Mouse (Mus musculus) hindbrain, postnatal 0 days (tissue): ENCODE measurements around the gene Tmco4. TPM values are rescaled to one million over a fixed set of nuclear protein-coding genes. Genes with fewer than 3 reads are reported as not detected.
"Not testable (repeated sequence)": the region's sequence is repeated elsewhere in the genome, so short reads cannot be mapped to it uniquely, and the experiment has no call there.

Experiments
- ATAC-seq: fragments of 200-750 bp; cut with Nextera tagmentation; 2 replicates; pipeline ENCODE4 v1.8.0; 2017; ENCODE audit warnings: mild to moderate bottlenecking, moderate TSS enrichment, moderate library complexity
- DNase-seq: peaks from one replicate; pipeline ENCODE4 v3.0.0-alpha.2; 2015; ENCODE audit warnings: low spot score
- H3K27ac ChIP-seq: fragments of 300-500 bp; sonication (generic); 2 replicates; pipeline ENCODE4 v1.5.1; 2014; ENCODE audit warnings: mild to moderate bottlenecking
- H3K27me3 ChIP-seq: fragments of 300-500 bp; sonication (generic); 2 replicates; pipeline ENCODE4 v1.6.1; 2014; ENCODE audit warnings: low read length, mixed read lengths; ENCODE audit not compliant: insufficient read depth
- H3K36me3 ChIP-seq: fragments of 300-500 bp; sonication (generic); 2 replicates; pipeline ENCODE4 v1.6.1; 2014; ENCODE audit warnings: low read length, mixed read lengths; ENCODE audit not compliant: insufficient read depth
- H3K4me1 ChIP-seq: fragments of 300-500 bp; sonication (generic); 2 replicates; pipeline ENCODE4 v1.6.1; 2014; ENCODE audit warnings: antibody characterized with exemption, low read length, mixed read lengths; ENCODE audit not compliant: insufficient read depth
- H3K4me2 ChIP-seq: fragments of 300-500 bp; sonication (generic); 2 replicates; pipeline ENCODE4 v1.6.1; 2014; ENCODE audit warnings: low read depth, mild to moderate bottlenecking, low read length, moderate library complexity, mixed read lengths
- H3K4me3 ChIP-seq: fragments of 300-500 bp; sonication (generic); 2 replicates; pipeline ENCODE4 v1.5.1; 2014; ENCODE audit warnings: low read length
- H3K9ac ChIP-seq: fragments of 300-500 bp; sonication (generic); replicated peaks from 2 replicates; pipeline ENCODE4 v1.6.1; 2014; ENCODE audit warnings: mild to moderate bottlenecking, low read length, moderate library complexity, mixed read lengths
- H3K9me3 ChIP-seq: fragments of 300-500 bp; sonication (generic); 2 replicates; pipeline ENCODE4 v1.6.1; 2016; ENCODE audit warnings: low read length, mixed read lengths
- CTCF ChIP-seq: IDR thresholded peaks from 2 replicates; pipeline ENCODE4 v1.5.1; 2016; ENCODE audit warnings: antibody characterized with exemption, control low read depth, low read depth
- WGBS: fragments of 180-500 bp; shearing (Covaris S2); extraction: QIAGEN DNeasy Blood & Tissue Kit; methylation state at CpG from one replicate; pipeline ENCODE4 v1.1.7; 2014; 5-methylcytosine and 5-hydroxymethylcytosine counted together
- polyA plus RNA-seq: library from polyadenylated mRNA; unstranded; fragments of >200 nt; fragmentation: Nextera tagmentation; extraction: Ambion mirVana; gene quantifications from 2 replicates; pipeline ENCODE4 v1.2.1, GENCODE M21; 2015
- total RNA-seq: library from RNA; depleted of rRNA; stranded (reverse); fragments of >200 nt; gene quantifications from 2 replicates; pipeline ENCODE4 v1.2.3, GENCODE M21; 2014

The Tmco4 gene
- total and polyA plus RNA-seq, 2 experiments from 2014 or later, result 2.0 to 2.8 TPM

- H3K27ac ChIP-seq, result peak overlapping the region; percentile 56; the same call in 1 of the 2 replicates
- 20% methylated on average over 20 of the region's 20 CpGs for WGBS
- H3K9ac ChIP-seq, result peak overlapping the region; percentile 56; the same call in 1 of the 2 replicates
- peak overlapping the region; percentile 40 for H3K4me3 ChIP-seq
- TF ChIP-seq CTCF, result peak; percentile 43; the same call in 1 of the 2 replicates
- ATAC-seq, result 0 out of 2 replicates have a peak, but pooled peaks have one; percentile 55
- no peaks in the 10 kb centered on the region for H3K36me3 ChIP-seq
- H3K27me3 ChIP-seq, result no peaks in the 10 kb centered on the region
- peak; percentile 60 for DNase-seq
- H3K9me3 ChIP-seq, result no peaks in the 10 kb centered on the region
- H3K4me2 ChIP-seq, result peak overlapping the region; percentile 81
- peaks cover 14% of the 10 kb centered on the region for H3K4me1 ChIP-seq
Observed at GRCm38 (mm10) chr4:138972139-138972826, 405 bp upstream of the Tmco4 start.

GRCm38 (mm10) chr4:138973719-138974115 lies 1.0 kb downstream of the Tmco4 start:
- H3K4me2 ChIP-seq, result peak overlapping the region; percentile 81
- ATAC-seq (0 out of 2 replicates have a peak, but pooled peaks have one; percentile 5), DNase-seq (no peak)
- H3K4me3 ChIP-seq, result no peak overlapping the region
- no peak overlapping the region for H3K27ac ChIP-seq
- WGBS, result 70% methylated on average over 3 of the region's 3 CpGs
- H3K9me3 ChIP-seq, result no peaks in the 10 kb centered on the region
- no peak overlapping the region; the same call in 1 of the 2 replicates for H3K9ac ChIP-seq
- H3K4me1 ChIP-seq, result peaks cover 14% of the 10 kb centered on the region
- no peak for TF ChIP-seq CTCF
- no peaks in the 10 kb centered on the region for H3K36me3 ChIP-seq
- no peaks in the 10 kb centered on the region for H3K27me3 ChIP-seq

GRCm38 (mm10) chr4:138974540-138974939 lies 1.9 kb downstream of the Tmco4 start:
- not testable (repeated sequence) for H3K27ac ChIP-seq, H3K4me3 ChIP-seq, H3K9ac ChIP-seq, H3K4me2 ChIP-seq, ATAC-seq, H3K27me3 ChIP-seq, DNase-seq, H3K36me3 ChIP-seq, H3K9me3 ChIP-seq
- 71% methylated on average over 2 of the region's 2 CpGs for WGBS
- peaks cover 14% of the 10 kb centered on the region for H3K4me1 ChIP-seq

- H3K27ac ChIP-seq, result no peak overlapping the region
- H3K4me2 ChIP-seq, result no peak overlapping the region
- TF ChIP-seq CTCF, result no peak
- no peaks in the 10 kb centered on the region for H3K27me3 ChIP-seq
- 71% methylated on average over 3 of the region's 3 CpGs for WGBS
- H3K36me3 ChIP-seq, result no peaks in the 10 kb centered on the region
- no peak overlapping the region for H3K4me3 ChIP-seq
- ATAC-seq (no peak), DNase-seq (no peak)
- no peaks in the 10 kb centered on the region for H3K9me3 ChIP-seq
- no peak overlapping the region for H3K9ac ChIP-seq
- H3K4me1 ChIP-seq, result peaks cover 14% of the 10 kb centered on the region
Observed at GRCm38 (mm10) chr4:138975194-138975593, 2.5 kb downstream of the Tmco4 start.

GRCm38 (mm10) chr4:138976046-138976445 lies 3.4 kb downstream of the Tmco4 start:
- Histone ChIP-seq H3K9me3 (no peaks in the 10 kb centered on the region), H3K27ac (no peak overlapping the region), H3K36me3 (no peaks in the 10 kb centered on the region), H3K4me3 (no peak overlapping the region), H3K4me2 (no peak overlapping the region), H3K9ac (no peak overlapping the region), H3K4me1 (peaks cover 14% of the 10 kb centered on the region), H3K27me3 (no peaks in the 10 kb centered on the region)
- no peak for ATAC-seq
- no peak for DNase-seq
- WGBS, result 83% methylated on average over 6 of the region's 6 CpGs
- no peak for TF ChIP-seq CTCF

GRCm38 (mm10) chr4:138980021-138980420 lies 7.3 kb downstream of the Tmco4 start:
- no peaks in the 10 kb centered on the region for H3K36me3 ChIP-seq
- H3K9me3 ChIP-seq, result no peaks in the 10 kb centered on the region
- no peak overlapping the region for H3K4me2 ChIP-seq
- 87% methylated on average over 8 of the region's 8 CpGs for WGBS
- TF ChIP-seq CTCF, result no peak
- H3K27me3 ChIP-seq, result no peaks in the 10 kb centered on the region
- H3K4me1 ChIP-seq, result no peaks in the 10 kb centered on the region
- no peak overlapping the region for H3K4me3 ChIP-seq
- DNase-seq (no peak), ATAC-seq (no peak)
- H3K27ac ChIP-seq, result no peak overlapping the region
- no peak overlapping the region for H3K9ac ChIP-seq

GRCm38 (mm10) chr4:138980771-138981420 lies 8.2 kb downstream of the Tmco4 start:
- Histone ChIP-seq H3K36me3 (no peaks in the 10 kb centered on the region), H3K27ac (no peak overlapping the region), H3K4me3 (no peak overlapping the region), H3K4me1 (no peaks in the 10 kb centered on the region), H3K9me3 (no peaks in the 10 kb centered on the region), H3K4me2 (no peak overlapping the region), H3K27me3 (no peaks in the 10 kb centered on the region), H3K9ac (no peak overlapping the region)
- ATAC-seq (no peak), DNase-seq (no peak)
- TF ChIP-seq CTCF, result no peak
- WGBS, result 24% methylated on average over 12 of the region's 12 CpGs
